Mouse (Mus musculus): ENCODE measurements at regions not wholly inside any gene's neighbourhood (a gene's known extent, or its start where the extent isn't known, plus 50 kb on each side); places are given as distances from the start of the nearest gene placed in this dataset.

- Histone ChIP-seq H3K27ac (ENCODE audit: low read depth) (no peak overlapping the region), H3K27me3 (ENCODE audit: control insufficient read depth, insufficient read depth, low read length) (no peaks in the 10 kb centered on the region), H3K36me3 (replicated peaks; ENCODE audit: control insufficient read depth, insufficient read depth, low read length) (no peaks in the 10 kb centered on the region), H3K4me3 (ENCODE audit: low read depth, low read length) (no peak overlapping the region), H3K4me1 (ENCODE audit: control insufficient read depth, insufficient read depth) (no peaks in the 10 kb centered on the region), H3K9me3 (replicated peaks; ENCODE audit: control insufficient read depth, low read length) (no peaks in the 10 kb centered on the region), H3K9ac (replicated peaks; ENCODE audit: low read depth, low read length) (no peak overlapping the region), H3K4me2 (ENCODE audit: low read depth, low read length) (no peak overlapping the region)
- 90% methylated on average over 4 of the region's 4 CpGs for WGBS
- ATAC-seq (ENCODE audit: insufficient read depth, low read depth), result no peak
- no peak for DNase-seq (ENCODE audit: low spot score)
- TF ChIP-seq EP300 (IDR thresholded peaks at IDR 0.05; ENCODE audit: low read depth) (no peak), CTCF (IDR thresholded peaks at IDR 0.05; ENCODE audit: low read depth) (no peak)
These were observed 186.4 kb downstream of the Rnf152 start for GRCm38 (mm10) chr1:105170114-105170506.

GRCm38 (mm10) chr1:105169455-105170113 lies 186.9 kb downstream of the Rnf152 start:
- Histone ChIP-seq H3K9me3 (replicated peaks; ENCODE audit: control insufficient read depth, low read length) (no peaks in the 10 kb centered on the region), H3K27me3 (ENCODE audit: control insufficient read depth, insufficient read depth, low read length) (no peaks in the 10 kb centered on the region), H3K4me2 (ENCODE audit: low read depth, low read length) (no peak overlapping the region), H3K4me1 (ENCODE audit: control insufficient read depth, insufficient read depth) (no peaks in the 10 kb centered on the region), H3K4me3 (ENCODE audit: low read depth, low read length) (no peak overlapping the region), H3K27ac (ENCODE audit: low read depth) (peak overlapping the region; percentile 20), H3K9ac (replicated peaks; ENCODE audit: low read depth, low read length) (no peak overlapping the region), H3K36me3 (replicated peaks; ENCODE audit: control insufficient read depth, insufficient read depth, low read length) (no peaks in the 10 kb centered on the region)
- ATAC-seq (ENCODE audit: insufficient read depth, low read depth) (no peak), DNase-seq (ENCODE audit: low spot score) (no peak)
- WGBS, result 69% methylated on average over 1 of the region's 1 CpGs
- TF ChIP-seq CTCF (IDR thresholded peaks at IDR 0.05; ENCODE audit: low read depth), result no peak
- TF ChIP-seq EP300 (IDR thresholded peaks at IDR 0.05; ENCODE audit: low read depth), result no peak

GRCm38 (mm10) chr1:105168808-105169207 lies 187.7 kb downstream of the Rnf152 start:
- H3K4me1 ChIP-seq (ENCODE audit: control insufficient read depth, insufficient read depth), result no peaks in the 10 kb centered on the region
- peak overlapping the region; percentile 62 for H3K27ac ChIP-seq (ENCODE audit: low read depth)
- TF ChIP-seq EP300 (IDR thresholded peaks at IDR 0.05; ENCODE audit: low read depth), result no peak
- TF ChIP-seq CTCF (IDR thresholded peaks at IDR 0.05; ENCODE audit: low read depth), result no peak
- WGBS, result 61% methylated on average over 1 of the region's 1 CpGs
- ATAC-seq (ENCODE audit: insufficient read depth, low read depth), result peak; percentile 53; the same call in 1 of the 2 replicates
- H3K9me3 ChIP-seq (replicated peaks; ENCODE audit: control insufficient read depth, low read length), result no peaks in the 10 kb centered on the region
- H3K27me3 ChIP-seq (ENCODE audit: control insufficient read depth, insufficient read depth, low read length), result no peaks in the 10 kb centered on the region
- no peak for DNase-seq (ENCODE audit: low spot score)
- no peak overlapping the region for H3K9ac ChIP-seq (replicated peaks; ENCODE audit: low read depth, low read length)
- no peak overlapping the region for H3K4me3 ChIP-seq (ENCODE audit: low read depth, low read length)
- H3K4me2 ChIP-seq (ENCODE audit: low read depth, low read length), result no peak overlapping the region
- no peaks in the 10 kb centered on the region for H3K36me3 ChIP-seq (replicated peaks; ENCODE audit: control insufficient read depth, insufficient read depth, low read length)

GRCm38 (mm10) chr1:105157459-105158124 lies 198.9 kb downstream of the Rnf152 start:
- no peak for ATAC-seq (ENCODE audit: insufficient read depth, low read depth)

GRCm38 (mm10) chr1:105152175-105152828 lies 204.2 kb downstream of the Rnf152 start:
- H3K36me3 ChIP-seq (replicated peaks; ENCODE audit: control insufficient read depth, insufficient read depth, low read length), result no peaks in the 10 kb centered on the region
- WGBS, result 54% methylated on average over 6 of the region's 6 CpGs

More at GRCm38 (mm10) chr1:105157459-105158124, 198.9 kb downstream of the Rnf152 start:
- H3K27me3 ChIP-seq (ENCODE audit: control insufficient read depth, insufficient read depth, low read length), result no peaks in the 10 kb centered on the region
- no peaks in the 10 kb centered on the region for H3K36me3 ChIP-seq (replicated peaks; ENCODE audit: control insufficient read depth, insufficient read depth, low read length)
- no peak overlapping the region for H3K4me3 ChIP-seq (ENCODE audit: low read depth, low read length)
- no peak overlapping the region for H3K4me2 ChIP-seq (ENCODE audit: low read depth, low read length)
- H3K9ac ChIP-seq (replicated peaks; ENCODE audit: low read depth, low read length), result no peak overlapping the region
- no peaks in the 10 kb centered on the region for H3K4me1 ChIP-seq (ENCODE audit: control insufficient read depth, insufficient read depth)
- H3K27ac ChIP-seq (ENCODE audit: low read depth), result no peak overlapping the region
- no peaks in the 10 kb centered on the region for H3K9me3 ChIP-seq (replicated peaks; ENCODE audit: control insufficient read depth, low read length)
- no peak for TF ChIP-seq CTCF (IDR thresholded peaks at IDR 0.05; ENCODE audit: low read depth)
- no peak for TF ChIP-seq EP300 (IDR thresholded peaks at IDR 0.05; ENCODE audit: low read depth)
- no peak for DNase-seq (ENCODE audit: low spot score)
- WGBS, result 53% methylated on average over 2 of the region's 2 CpGs

More at GRCm38 (mm10) chr1:105152175-105152828, 204.2 kb downstream of the Rnf152 start:
- no peaks in the 10 kb centered on the region for H3K4me1 ChIP-seq (ENCODE audit: control insufficient read depth, insufficient read depth)
- ATAC-seq (ENCODE audit: insufficient read depth, low read depth), result peak; percentile 14; the same call in 1 of the 2 replicates
- no peak overlapping the region for H3K4me2 ChIP-seq (ENCODE audit: low read depth, low read length)
- no peaks in the 10 kb centered on the region for H3K27me3 ChIP-seq (ENCODE audit: control insufficient read depth, insufficient read depth, low read length)
- TF ChIP-seq EP300 (IDR thresholded peaks at IDR 0.05; ENCODE audit: low read depth) (no peak), CTCF (IDR thresholded peaks at IDR 0.05; ENCODE audit: low read depth) (no peak)
- H3K27ac ChIP-seq (ENCODE audit: low read depth), result peak overlapping the region; percentile 30; the same call in 1 of the 2 replicates
- no peak overlapping the region for H3K9ac ChIP-seq (replicated peaks; ENCODE audit: low read depth, low read length)
- H3K4me3 ChIP-seq (ENCODE audit: low read depth, low read length), result no peak overlapping the region
- H3K9me3 ChIP-seq (replicated peaks; ENCODE audit: control insufficient read depth, low read length), result no peaks in the 10 kb centered on the region
- DNase-seq (ENCODE audit: low spot score), result no peak
